Mouse (Mus musculus): ENCODE results near the gene Umodl1. TPM values are rescaled to one million over a fixed set of nuclear protein-coding genes. Genes with fewer than 3 reads are reported as not detected.

Gene Umodl1
- total RNA-seq, 2 experiments from 2014 or later = 0.14 TPM; not detected in 1

- DNase-seq = peak; percentile 26
- intact Hi-C loops (cut with DNase I) = no loop called here
Observed at GRCm38 (mm10) chr17:30990254-30990653, 35.8 kb downstream of the Umodl1 start.

GRCm38 (mm10) chr17:30996296-30996695 lies 41.9 kb downstream of the Umodl1 start:
- no peak for DNase-seq

GRCm38 (mm10) chr17:31000897-31001296 lies 46.5 kb downstream of the Umodl1 start:
- intact Hi-C loops (cut with DNase I) = no loop called here
- DNase-seq = no peak

More at GRCm38 (mm10) chr17:30996296-30996695, 41.9 kb downstream of the Umodl1 start:
- intact Hi-C loops (cut with DNase I) = no loop called here

GRCm38 (mm10) chr17:31002613-31003012 lies 48.2 kb downstream of the Umodl1 start:
- intact Hi-C loops (cut with DNase I) = no loop called here
- no peak for DNase-seq

GRCm38 (mm10) chr17:31005284-31005683 lies 50.8 kb downstream of the Umodl1 start:
- intact Hi-C loops (cut with DNase I) = no loop called here
- no peak for DNase-seq

- DNase-seq = no peak
- intact Hi-C loops (cut with DNase I) = no loop called here
Observed at GRCm38 (mm10) chr17:31007357-31007756, 52.9 kb downstream of the Umodl1 start.

- intact Hi-C loops (cut with DNase I) = no loop called here
- no peak for DNase-seq
Observed at GRCm38 (mm10) chr17:31008416-31008815, 54.0 kb downstream of the Umodl1 start.

- peak; percentile 64 for DNase-seq
- intact Hi-C loops (cut with DNase I) = loop anchor here (5.0 to 10.0 kb wide), 4 partner anchors 176 to 483 kb away; partner anchors contain the start of gene Rsph1
Observed at GRCm38 (mm10) chr17:31011551-31012394, 57.3 kb downstream of the Umodl1 start.

- intact Hi-C loops (cut with DNase I) = loop anchor here (5.0 to 10.0 kb wide), 4 partner anchors 99 to 477 kb away; partner anchors contain the start of gene Rsph1
- peak; percentile 63 for DNase-seq
Observed at GRCm38 (mm10) chr17:31018267-31018666, 63.8 kb downstream of the Umodl1 start.

GRCm38 (mm10) chr17:31019505-31019904 lies 65.1 kb downstream of the Umodl1 start:
- DNase-seq = peak; percentile 66
- intact Hi-C loops (cut with DNase I) = loop anchor here (5.0 to 10.0 kb wide), 4 partner anchors 98 to 475 kb away; partner anchors contain the start of gene Rsph1

GRCm38 (mm10) chr17:31020078-31020477 lies 65.6 kb downstream of the Umodl1 start:
- intact Hi-C loops (cut with DNase I) = no loop called here

GRCm38 (mm10) chr17:31021276-31021675 lies 66.8 kb downstream of the Umodl1 start:
- intact Hi-C loops (cut with DNase I) = no loop called here
- DNase-seq = no peak

More at GRCm38 (mm10) chr17:31020078-31020477, 65.6 kb downstream of the Umodl1 start:
- DNase-seq = peak; percentile 32

GRCm38 (mm10) chr17:31024125-31024781 lies 69.8 kb downstream of the Umodl1 start:
- DNase-seq = no peak
- intact Hi-C loops (cut with DNase I) = no loop called here

GRCm38 (mm10) chr17:31024782-31025125 lies 70.3 kb downstream of the Umodl1 start:
- intact Hi-C loops (cut with DNase I) = no loop called here
- DNase-seq = no peak

GRCm38 (mm10) chr17:31026986-31027385 lies 72.5 kb downstream of the Umodl1 start:
- intact Hi-C loops (cut with DNase I) = no loop called here
- no peak for DNase-seq

- intact Hi-C loops (cut with DNase I) = no loop called here
- no peak for DNase-seq
Observed at GRCm38 (mm10) chr17:31027723-31028122, 73.3 kb downstream of the Umodl1 start.

GRCm38 (mm10) chr17:31028821-31029370 lies 74.5 kb downstream of the Umodl1 start:
- DNase-seq = no peak
- intact Hi-C loops (cut with DNase I) = no loop called here

GRCm38 (mm10) chr17:31029407-31029806 lies 75.0 kb downstream of the Umodl1 start:
- intact Hi-C loops (cut with DNase I) = no loop called here
- DNase-seq = no peak

GRCm38 (mm10) chr17:31032341-31032740 lies 77.9 kb downstream of the Umodl1 start:
- intact Hi-C loops (cut with DNase I) = no loop called here
- no peak for DNase-seq

GRCm38 (mm10) chr17:31033251-31033650 lies 78.8 kb downstream of the Umodl1 start:
- intact Hi-C loops (cut with DNase I) = no loop called here
- DNase-seq = no peak

GRCm38 (mm10) chr17:31034165-31034564 lies 79.7 kb downstream of the Umodl1 start:
- intact Hi-C loops (cut with DNase I) = no loop called here
- peak; percentile 62 for DNase-seq
